Mouse (Mus musculus) hindbrain, embryonic 12.5 days (tissue): ENCODE results near the gene Unc5c. TPM values are rescaled to one million over a fixed set of nuclear protein-coding genes. Genes with fewer than 3 reads are reported as not detected.

Experiments used
- ATAC-seq: fragments of 200-750 bp; cut with Nextera tagmentation; 2 replicates; pipeline ENCODE4 v1.8.0; 2017; ENCODE audit warnings: moderate TSS enrichment; ENCODE audit not compliant: low FRiP score
- H3K27ac ChIP-seq: fragments of 300-500 bp; sonication (generic); 2 replicates; pipeline ENCODE4 v1.5.1; 2016; ENCODE audit warnings: mild to moderate bottlenecking
- H3K27me3 ChIP-seq: fragments of 300-500 bp; sonication (generic); 2 replicates; pipeline ENCODE4 v1.6.1; 2016; ENCODE audit warnings: mild to moderate bottlenecking
- H3K36me3 ChIP-seq: fragments of 300-500 bp; sonication (generic); 2 replicates; pipeline ENCODE4 v1.6.1; 2016; ENCODE audit warnings: mild to moderate bottlenecking
- H3K4me1 ChIP-seq: fragments of 300-500 bp; sonication (generic); 2 replicates; pipeline ENCODE4 v1.6.1; 2016
- H3K4me2 ChIP-seq: fragments of 300-500 bp; sonication (generic); replicated peaks from 2 replicates; pipeline ENCODE4 v1.6.1; 2016; ENCODE audit warnings: mild to moderate bottlenecking
- H3K4me3 ChIP-seq: fragments of 300-500 bp; sonication (generic); 2 replicates; pipeline ENCODE4 v1.5.1; 2016; ENCODE audit warnings: mild to moderate bottlenecking
- H3K9ac ChIP-seq: fragments of 300-500 bp; sonication (generic); 2 replicates; pipeline ENCODE4 v1.6.1; 2016; ENCODE audit warnings: mild to moderate bottlenecking, moderate library complexity
- H3K9me3 ChIP-seq: fragments of 300-500 bp; sonication (generic); replicated peaks from 2 replicates; pipeline ENCODE4 v1.6.1; 2016; ENCODE audit warnings: mild to moderate bottlenecking
- WGBS: fragments of 180-500 bp; shearing (Covaris S2); methylation state at CpG from one replicate; pipeline ENCODE4 v1.1.7; 2016; 5-methylcytosine and 5-hydroxymethylcytosine counted together
- polyA plus RNA-seq: library from polyadenylated mRNA; unstranded; fragments of >200 nt; fragmentation: Nextera tagmentation; extraction: Ambion mirVana; gene quantifications from 2 replicates; pipeline ENCODE4 v1.2.1, GENCODE M21; 2016

The Unc5c gene
- 21.5 and 21.7 TPM in 2 replicates for polyA plus RNA-seq

- H3K27me3 ChIP-seq = peaks cover 20% of the 10 kb centered on the region
- peak within 1 kb of the TSS; percentile 86 for H3K4me2 ChIP-seq
- H3K36me3 ChIP-seq = no peaks in the 10 kb centered on the region
- peak within 1 kb of the TSS; percentile 89 for H3K9ac ChIP-seq
- ATAC-seq = peak; percentile 87
- H3K4me3 ChIP-seq = peak within 1 kb of the TSS; percentile 85
- peaks cover 17% of the 10 kb centered on the region; the same call in 1 of the 2 replicates for H3K4me1 ChIP-seq
- peak within 1 kb of the TSS; percentile 94 for H3K27ac ChIP-seq
- WGBS = under 1% methylated on average over 60 of the region's 61 CpGs
- H3K9me3 ChIP-seq = no peaks in the 10 kb centered on the region
Measured at GRCm38 (mm10) chr3:141465104-141465705, at the start of gene Unc5c. TSS of gene Unc5c (plus strand) at chr3:141465216.

- Histone ChIP-seq H3K36me3 (no peaks in the 10 kb centered on the region), H3K27ac (no peak overlapping the region)
- 87% methylated on average over 2 of the region's 2 CpGs for WGBS
Measured at GRCm38 (mm10) chr3:141457475-141457874, 7.5 kb upstream of the Unc5c start.

GRCm38 (mm10) chr3:141462482-141462881 is 2.5 kb upstream of the Unc5c start:
- Histone ChIP-seq H3K9me3 (no peaks in the 10 kb centered on the region), H3K27me3 (peaks cover 16% of the 10 kb centered on the region), H3K4me3 (no peak overlapping the region), H3K4me2 (no peak overlapping the region), H3K9ac (no peak overlapping the region), H3K4me1 (peaks cover 17% of the 10 kb centered on the region; the same call in 1 of the 2 replicates), H3K36me3 (no peaks in the 10 kb centered on the region), H3K27ac (no peak overlapping the region)
- WGBS = 65% methylated on average over 7 of the region's 7 CpGs
- no peak for ATAC-seq

More at GRCm38 (mm10) chr3:141457475-141457874, 7.5 kb upstream of the Unc5c start:
- Histone ChIP-seq H3K4me2 (no peak overlapping the region), H3K9ac (no peak overlapping the region), H3K27me3 (peaks cover 2% of the 10 kb centered on the region), H3K4me3 (no peak overlapping the region), H3K9me3 (no peaks in the 10 kb centered on the region), H3K4me1 (0 out of 2 replicates have a peak, but pooled peaks cover 2% of the 10 kb centered on the region)
- no peak for ATAC-seq

- H3K27me3 ChIP-seq = peaks cover 20% of the 10 kb centered on the region
Measured at GRCm38 (mm10) chr3:141464691-141465103, 319 bp upstream of the Unc5c start.

DNA sequence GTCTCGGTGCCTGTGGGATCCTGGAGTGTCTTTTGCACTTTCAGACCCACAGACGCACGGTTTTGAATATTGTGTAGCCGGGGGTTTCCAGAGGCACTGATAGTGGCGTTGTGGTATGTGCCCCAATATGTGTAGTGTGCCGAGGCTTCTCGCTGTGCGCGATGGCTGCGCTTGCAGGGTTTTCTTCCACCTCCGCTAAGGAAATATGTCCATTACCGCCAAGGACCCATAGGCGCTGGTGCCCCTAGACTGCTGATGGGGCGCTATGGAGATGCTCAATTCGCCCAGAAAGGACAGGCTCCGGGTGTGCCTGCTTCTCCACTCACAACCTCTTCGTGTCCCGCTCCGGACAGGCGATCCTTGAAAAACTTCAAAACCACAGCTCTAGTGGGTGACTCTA is 1.0 kb downstream of the Unc5c start:
- H3K4me3 ChIP-seq = peak overlapping the region; percentile 85
- H3K9ac ChIP-seq = peak overlapping the region; percentile 89
- peaks cover 20% of the 10 kb centered on the region for H3K27me3 ChIP-seq
- 0 out of 2 replicates have a peak, but pooled peaks have one; percentile 9 for ATAC-seq
- peak overlapping the region; percentile 86 for H3K4me2 ChIP-seq
- H3K27ac ChIP-seq = peak overlapping the region; percentile 94
- peaks cover 17% of the 10 kb centered on the region; the same call in 1 of the 2 replicates for H3K4me1 ChIP-seq
- 1% methylated on average over 20 of the region's 20 CpGs for WGBS
- H3K9me3 ChIP-seq = no peaks in the 10 kb centered on the region
- no peaks in the 10 kb centered on the region for H3K36me3 ChIP-seq

More at GRCm38 (mm10) chr3:141464691-141465103, 319 bp upstream of the Unc5c start:
- H3K4me1 ChIP-seq = peaks cover 17% of the 10 kb centered on the region; the same call in 1 of the 2 replicates
- peak overlapping the region; percentile 86 for H3K4me2 ChIP-seq
- no peaks in the 10 kb centered on the region for H3K9me3 ChIP-seq
- no peaks in the 10 kb centered on the region for H3K36me3 ChIP-seq
- H3K4me3 ChIP-seq = peak overlapping the region; percentile 85
- peak overlapping the region; percentile 94 for H3K27ac ChIP-seq
- WGBS = under 1% methylated on average over 23 of the region's 26 CpGs
- peak; percentile 81 for ATAC-seq
- H3K9ac ChIP-seq = peak overlapping the region; percentile 89

- H3K4me3 ChIP-seq = peak overlapping the region; percentile 85
- no peaks in the 10 kb centered on the region for H3K9me3 ChIP-seq
- peaks cover 17% of the 10 kb centered on the region; the same call in 1 of the 2 replicates for H3K4me1 ChIP-seq
- H3K27me3 ChIP-seq = peaks cover 20% of the 10 kb centered on the region
- ATAC-seq = no peak
- H3K4me2 ChIP-seq = peak overlapping the region; percentile 86
- H3K9ac ChIP-seq = peak overlapping the region; percentile 61
- H3K27ac ChIP-seq = peak overlapping the region; percentile 62; the same call in 1 of the 2 replicates
- H3K36me3 ChIP-seq = no peaks in the 10 kb centered on the region
- WGBS = 14% methylated on average over 3 of the region's 3 CpGs
Measured at GRCm38 (mm10) chr3:141466727-141467335, 1.8 kb downstream of the Unc5c start.

- Histone ChIP-seq H3K27ac (no peak overlapping the region), H3K4me1 (peaks cover 13% of the 10 kb centered on the region; the same call in 1 of the 2 replicates), H3K27me3 (peaks cover 9% of the 10 kb centered on the region; the same call in 1 of the 2 replicates), H3K36me3 (no peaks in the 10 kb centered on the region), H3K9me3 (no peaks in the 10 kb centered on the region), H3K4me2 (peak overlapping the region; percentile 86; the same call in 1 of the 2 replicates), H3K9ac (no peak overlapping the region), H3K4me3 (no peak overlapping the region)
- ATAC-seq = no peak
- 59% methylated on average over 2 of the region's 2 CpGs for WGBS
Measured at GRCm38 (mm10) chr3:141469338-141469737, 4.3 kb downstream of the Unc5c start.

DNA sequence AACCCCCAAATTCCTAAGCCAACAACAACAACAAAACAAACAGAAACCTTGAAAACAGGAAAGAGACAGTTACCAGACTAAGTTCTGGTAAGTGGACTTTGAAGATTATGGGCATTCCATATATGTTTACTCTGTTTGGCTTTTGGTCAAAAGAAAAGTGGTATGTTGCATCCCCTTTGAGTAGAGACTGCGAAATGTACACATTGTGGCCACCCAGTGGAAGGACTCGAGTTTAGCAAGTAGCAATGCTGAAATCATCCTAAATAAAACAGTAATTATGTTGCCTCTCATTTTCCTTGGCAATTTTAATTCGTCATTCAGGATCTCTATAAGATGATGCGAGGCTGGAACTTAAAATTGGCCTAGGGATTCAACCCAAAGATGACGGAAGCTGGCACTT is 8.2 kb downstream of the Unc5c start:
- no peaks in the 10 kb centered on the region for H3K36me3 ChIP-seq
- H3K27ac ChIP-seq = no peak overlapping the region
- no peaks in the 10 kb centered on the region for H3K9me3 ChIP-seq
- H3K9ac ChIP-seq = no peak overlapping the region
- no peak for ATAC-seq
- no peaks in the 10 kb centered on the region for H3K27me3 ChIP-seq
- peaks cover 6% of the 10 kb centered on the region; the same call in 1 of the 2 replicates for H3K4me1 ChIP-seq
- WGBS = 78% methylated on average over 5 of the region's 5 CpGs
- no peak overlapping the region for H3K4me2 ChIP-seq
- H3K4me3 ChIP-seq = no peak overlapping the region

DNA sequence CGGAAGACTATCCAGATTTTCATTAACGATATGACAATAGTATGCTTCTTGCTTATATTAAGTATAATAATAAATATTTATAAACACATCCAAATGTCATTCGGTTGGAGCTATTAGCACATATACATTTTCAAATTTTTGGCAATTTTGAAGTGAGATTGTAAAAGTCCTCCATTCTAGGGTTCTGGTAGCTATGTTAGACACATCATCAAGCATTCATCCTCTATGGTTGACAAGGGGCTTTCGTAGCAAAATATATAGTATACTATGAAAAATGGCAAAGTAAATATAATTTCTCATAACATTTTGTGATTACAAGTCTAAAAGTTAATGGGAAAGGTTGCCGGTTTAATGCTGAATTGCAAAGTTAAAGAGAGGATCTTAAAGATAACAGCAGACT is 10.4 kb downstream of the Unc5c start:
- no peak overlapping the region for H3K4me3 ChIP-seq
- H3K27ac ChIP-seq = no peak overlapping the region
- 94% methylated on average over 5 of the region's 5 CpGs for WGBS
- H3K4me2 ChIP-seq = no peak overlapping the region
- no peaks in the 10 kb centered on the region for H3K9me3 ChIP-seq
- H3K36me3 ChIP-seq = no peaks in the 10 kb centered on the region
- no peak overlapping the region for H3K9ac ChIP-seq
- H3K27me3 ChIP-seq = no peaks in the 10 kb centered on the region
- H3K4me1 ChIP-seq = peaks cover 6% of the 10 kb centered on the region; the same call in 1 of the 2 replicates
- no peak for ATAC-seq

DNA sequence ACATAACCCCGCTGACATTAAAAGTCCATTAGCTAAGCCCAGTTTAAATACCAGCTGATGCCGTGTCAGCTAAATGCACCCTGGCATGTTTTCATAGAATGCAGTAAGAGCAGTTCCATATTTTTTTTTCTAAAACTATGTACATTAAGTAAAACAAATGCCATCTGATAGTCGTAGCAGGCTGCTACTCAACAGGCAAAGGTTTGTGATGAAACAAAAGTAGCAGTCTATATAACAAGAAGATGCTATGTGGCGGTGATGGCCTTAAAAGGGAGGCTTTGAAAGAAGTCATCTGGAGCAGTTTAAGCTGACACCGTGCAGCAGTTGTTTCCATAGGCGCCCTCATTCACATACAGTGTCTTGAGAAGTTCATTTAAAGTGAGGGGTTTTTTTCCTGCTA is 10.9 kb downstream of the Unc5c start:
- WGBS = 57% methylated on average over 6 of the region's 6 CpGs
- Histone ChIP-seq H3K27ac (no peak overlapping the region), H3K27me3 (no peaks in the 10 kb centered on the region), H3K4me1 (peaks cover 6% of the 10 kb centered on the region; the same call in 1 of the 2 replicates), H3K4me3 (no peak overlapping the region), H3K4me2 (no peak overlapping the region), H3K9ac (no peak overlapping the region), H3K36me3 (no peaks in the 10 kb centered on the region), H3K9me3 (no peaks in the 10 kb centered on the region)
- ATAC-seq = 0 out of 2 replicates have a peak, but pooled peaks have one; percentile 6

DNA sequence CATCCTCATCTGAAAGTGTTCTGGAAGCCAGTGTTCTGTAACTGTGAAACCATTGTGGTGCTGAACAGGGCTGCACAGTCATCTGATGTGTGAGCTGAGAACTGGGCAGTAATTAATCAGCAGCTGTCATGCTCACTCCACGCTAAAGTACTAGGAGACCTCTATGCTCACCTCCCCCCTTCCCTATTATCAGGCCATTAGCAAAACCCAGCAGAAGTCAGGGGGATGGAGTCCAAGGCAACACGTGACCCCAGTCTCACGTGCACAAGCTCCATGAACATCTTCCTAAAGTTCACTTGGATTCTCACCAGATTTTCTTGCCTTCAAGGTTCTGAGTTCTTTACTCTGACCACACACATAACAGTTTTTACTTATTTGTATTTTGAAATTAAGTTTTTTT is 11.7 kb downstream of the Unc5c start:
- Histone ChIP-seq H3K36me3 (no peaks in the 10 kb centered on the region), H3K4me1 (peaks cover 6% of the 10 kb centered on the region; the same call in 1 of the 2 replicates), H3K4me2 (no peak overlapping the region), H3K4me3 (no peak overlapping the region), H3K27me3 (no peaks in the 10 kb centered on the region), H3K9ac (no peak overlapping the region), H3K27ac (no peak overlapping the region), H3K9me3 (no peaks in the 10 kb centered on the region)
- peak; percentile 78 for ATAC-seq
- 22% methylated on average over 3 of the region's 3 CpGs for WGBS

DNA sequence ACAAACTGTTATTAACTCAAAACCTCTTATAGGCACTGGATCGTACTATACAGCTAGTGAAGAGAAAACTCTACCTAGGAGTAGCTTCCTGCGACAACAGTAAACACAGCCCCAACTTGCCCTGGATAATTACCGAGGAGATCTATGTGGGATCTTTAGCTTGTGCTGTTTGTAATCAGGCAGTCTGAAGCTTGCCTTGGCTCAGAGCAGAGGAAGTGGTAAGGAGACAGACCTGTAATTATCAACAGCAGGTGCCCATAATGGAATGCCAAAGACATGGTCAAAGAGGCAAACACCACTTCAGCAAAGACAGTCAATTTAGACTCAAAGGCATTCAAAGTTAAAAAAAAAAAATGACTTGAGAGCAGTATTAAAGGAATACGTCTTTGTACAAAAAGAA is 17.4 kb downstream of the Unc5c start:
- no peaks in the 10 kb centered on the region for H3K9me3 ChIP-seq
- H3K4me2 ChIP-seq = no peak overlapping the region
- H3K9ac ChIP-seq = no peak overlapping the region
- ATAC-seq = no peak
- WGBS = 81% methylated on average over 4 of the region's 4 CpGs
- no peak overlapping the region for H3K4me3 ChIP-seq
- H3K36me3 ChIP-seq = no peaks in the 10 kb centered on the region
- no peak overlapping the region for H3K27ac ChIP-seq
- H3K27me3 ChIP-seq = no peaks in the 10 kb centered on the region
- no peaks in the 10 kb centered on the region for H3K4me1 ChIP-seq
